Mouse (Mus musculus) spleen, postnatal 4 days (tissue): ENCODE measurements around the gene Spats1.
A peak's percentile ranks its signal among the peaks of the same experiment; 100 is the strongest.
"Not testable (repeated sequence)": the region's sequence is repeated elsewhere in the genome, so short reads cannot be mapped to it uniquely, and the experiment has no call there.

ENCODE experiments used
- DNase-seq, 2 experiments: peaks; one replicate each; pipeline ENCODE4 v3.0.0; 2022; ENCODE audit warnings: low spot score in 2 of 2

Gene Spats1

GRCm38 (mm10) chr17:45489736-45490135 lies 14.5 kb upstream of the Spats1 start:
- DNase-seq: no peak

- no peak for DNase-seq
Observed at GRCm38 (mm10) chr17:45488321-45489254, 13.4 kb upstream of the Spats1 start.

GRCm38 (mm10) chr17:45487216-45487615 lies 12.0 kb upstream of the Spats1 start:
- no peak for DNase-seq

GRCm38 (mm10) chr17:45485581-45485980 lies 10.4 kb upstream of the Spats1 start:
- no peak for DNase-seq

GRCm38 (mm10) chr17:45480429-45480828 lies 5.2 kb upstream of the Spats1 start:
- DNase-seq: no peak

GRCm38 (mm10) chr17:45478234-45478825 lies 3.1 kb upstream of the Spats1 start:
- peak; percentile 75 to 93 for DNase-seq

- no peak for DNase-seq
Observed at GRCm38 (mm10) chr17:45474146-45474545, 1.1 kb downstream of the Spats1 start.

GRCm38 (mm10) chr17:45473667-45474066 lies 1.5 kb downstream of the Spats1 start:
- no peak for DNase-seq

- DNase-seq: no peak
Observed at GRCm38 (mm10) chr17:45470726-45471125, 4.5 kb downstream of the Spats1 start.

- DNase-seq: no peak
Observed at GRCm38 (mm10) chr17:45468302-45468701, 6.9 kb downstream of the Spats1 start.

- no peak for DNase-seq
Observed at GRCm38 (mm10) chr17:45466701-45467100, 8.5 kb downstream of the Spats1 start.

- no peak for DNase-seq
Observed at GRCm38 (mm10) chr17:45464255-45464654, 11.0 kb downstream of the Spats1 start.

- no peak for DNase-seq
Observed at GRCm38 (mm10) chr17:45462506-45462905, 12.7 kb downstream of the Spats1 start.

- no peak for DNase-seq
Observed at GRCm38 (mm10) chr17:45459062-45459461, 16.2 kb downstream of the Spats1 start.

- no peak for DNase-seq
Observed at GRCm38 (mm10) chr17:45458516-45458915, 16.7 kb downstream of the Spats1 start.

GRCm38 (mm10) chr17:45457487-45457886 lies 17.7 kb downstream of the Spats1 start:
- DNase-seq: no peak

- no peak for DNase-seq
Observed at GRCm38 (mm10) chr17:45456260-45457152, 18.7 kb downstream of the Spats1 start.

GRCm38 (mm10) chr17:45455783-45456182 lies 19.4 kb downstream of the Spats1 start:
- not testable (repeated sequence) for DNase-seq

- DNase-seq: no peak
Observed at GRCm38 (mm10) chr17:45454794-45455193, 20.4 kb downstream of the Spats1 start.

GRCm38 (mm10) chr17:45452271-45452670 lies 22.9 kb downstream of the Spats1 start:
- no peak for DNase-seq

GRCm38 (mm10) chr17:45450153-45450552 lies 25.1 kb downstream of the Spats1 start:
- DNase-seq: no peak

- no peak for DNase-seq
Observed at GRCm38 (mm10) chr17:45449586-45449985, 25.6 kb downstream of the Spats1 start.
